Mouse (Mus musculus) stomach, embryonic 15.5 days (tissue): Measurements from ENCODE around the gene Rara. TPM values are rescaled to one million over a fixed set of nuclear protein-coding genes. Genes with fewer than 3 reads are reported as not detected.

Source experiments
- ATAC-seq: fragments of 200-750 bp; cut with Nextera tagmentation; 2 replicates; pipeline ENCODE4 v1.8.0; 2017; ENCODE audit warnings: low read depth, moderate number of reproducible peaks, moderate TSS enrichment; ENCODE audit not compliant: insufficient read depth, low FRiP score
- H3K27ac ChIP-seq: fragments of 300-500 bp; sonication (generic); 2 replicates; pipeline ENCODE4 v1.5.1; 2015; ENCODE audit warnings: mild to moderate bottlenecking, inconsistent platforms
- H3K27me3 ChIP-seq: fragments of 300-500 bp; sonication (generic); replicated peaks from 2 replicates; pipeline ENCODE4 v1.6.1; 2015; ENCODE audit warnings: inconsistent platforms
- H3K36me3 ChIP-seq: fragments of 300-500 bp; sonication (generic); 2 replicates; pipeline ENCODE4 v1.6.1; 2015; ENCODE audit warnings: inconsistent platforms
- H3K4me1 ChIP-seq: fragments of 300-500 bp; sonication (generic); 2 replicates; pipeline ENCODE4 v1.6.1; 2015; ENCODE audit warnings: inconsistent platforms
- H3K4me2 ChIP-seq: fragments of 300-500 bp; sonication (generic); 2 replicates; pipeline ENCODE4 v1.6.1; 2015; ENCODE audit warnings: mild to moderate bottlenecking, inconsistent platforms
- H3K4me3 ChIP-seq: fragments of 300-500 bp; sonication (generic); replicated peaks from 2 replicates; pipeline ENCODE4 v1.5.1; 2015; ENCODE audit warnings: inconsistent platforms
- H3K9ac ChIP-seq: fragments of 300-500 bp; sonication (generic); 2 replicates; pipeline ENCODE4 v1.6.1; 2015; ENCODE audit warnings: inconsistent platforms
- H3K9me3 ChIP-seq: fragments of 300-500 bp; sonication (generic); 2 replicates; pipeline ENCODE4 v1.6.1; 2016; ENCODE audit warnings: inconsistent platforms
- WGBS: fragments of 180-500 bp; shearing (Covaris S2); methylation state at CpG from one replicate; pipeline ENCODE4 v1.1.7; 2015; 5-methylcytosine and 5-hydroxymethylcytosine counted together
- polyA plus RNA-seq: library from polyadenylated mRNA; unstranded; fragments of >200 nt; fragmentation: Nextera tagmentation; extraction: Ambion mirVana; gene quantifications from 2 replicates; pipeline ENCODE4 v1.2.1, GENCODE M21; 2015

Rara gene
- polyA plus RNA-seq, 1 experiment from 2014 or later = 34.0 TPM

GRCm38 (mm10) chr11:99023500-99024467 lies 96.2 kb downstream of the Rara start, which contains the start of gene Top2a:
TSS of gene Top2a (minus strand) at chr11:99024189.
- ATAC-seq = peak; percentile 95
- Histone ChIP-seq H3K27ac (peak within 1 kb of the TSS; percentile 77), H3K9ac (peak within 1 kb of the TSS; percentile 56), H3K36me3 (peaks cover 11% of the 10 kb centered on the region), H3K9me3 (no peaks in the 10 kb centered on the region), H3K4me3 (peak within 1 kb of the TSS; percentile 76), H3K4me2 (peak within 1 kb of the TSS; percentile 65), H3K4me1 (peaks cover 4% of the 10 kb centered on the region; the same call in 1 of the 2 replicates), H3K27me3 (no peaks in the 10 kb centered on the region)
- WGBS = under 1% methylated on average over 54 of the region's 54 CpGs

Other genes with a start within 250 kb of the Rara start
- gene Psmd3, start 245.3 kb upstream of the Rara start, polyA plus RNA-seq = 180 and 190 TPM in 2 replicates
- gene Csf3, start 226.6 kb upstream of the Rara start, polyA plus RNA-seq = not detected in 2 replicates
- gene Med24, start 198.4 kb upstream of the Rara start, polyA plus RNA-seq = 36.4 and 39.7 TPM in 2 replicates
- 42.7 and 44.7 TPM in 2 replicates for gene Thra, start 187.2 kb upstream of the Rara start, polyA plus RNA-seq
- gene Nr1d1, start 152.5 kb upstream of the Rara start, polyA plus RNA-seq = 2.4 and 2.5 TPM in 2 replicates
- 23.0 and 23.6 TPM in 2 replicates for gene Msl1, start 132.3 kb upstream of the Rara start, polyA plus RNA-seq
- 31.7 and 35.3 TPM in 2 replicates for gene Casc3, start 122.9 kb upstream of the Rara start, polyA plus RNA-seq
- gene Rapgefl1, start 91.0 kb upstream of the Rara start, polyA plus RNA-seq = 3.8 and 4.1 TPM in 2 replicates
- 4.5 and 5.0 TPM in 2 replicates for gene Wipf2, start 64.2 kb upstream of the Rara start, polyA plus RNA-seq
- gene Cdc6, start 20.0 kb upstream of the Rara start, polyA plus RNA-seq = 28.8 and 30.3 TPM in 2 replicates
- gene Gjd3, start 55.2 kb downstream of the Rara start, polyA plus RNA-seq = 0.42 and 0.43 TPM in 2 replicates
- gene Top2a, start 96.4 kb downstream of the Rara start, polyA plus RNA-seq = 211 and 217 TPM in 2 replicates
- gene Igfbp4, start 113.4 kb downstream of the Rara start, polyA plus RNA-seq = 513 and 558 TPM in 2 replicates
- 1.4 and 1.5 TPM in 2 replicates for gene Tns4, start 161.5 kb downstream of the Rara start, polyA plus RNA-seq
- gene Ccr7, start 227.3 kb downstream of the Rara start, polyA plus RNA-seq = 0.21 and 0.27 TPM in 2 replicates